Comparison of ENCODE assay signal across 8 mouse cellular contexts in genomic region chr15:77245418-77246365, GRCm38 (mm10).
A peak's percentile ranks its signal among the peaks of the same experiment; 100 is the strongest.
DNase-seq lines count a peak whose midpoint lies in the region; ATAC-seq and TF ChIP-seq lines count a peak whose summit lies in the region.

No protein-coding gene starts in this region.

- H3ac ChIP-seq in myocyte (ENCODE audit: control insufficient read depth, insufficient read length), result no peak overlapping the region

- H3K27me3 ChIP-seq in intestine, embryonic 16.5 days (replicated peaks; ENCODE audit: control insufficient read depth, insufficient read depth, low read length), result no peaks in the 10 kb centered on the region
- H3K27me3 ChIP-seq in myocyte (ENCODE audit: control insufficient read depth, insufficient read depth, insufficient read length), result no peaks in the 10 kb centered on the region
- H3K27me3 ChIP-seq in thymus, adult 2 months (ENCODE audit: control insufficient read depth, insufficient read depth, low read length), result no peaks in the 10 kb centered on the region

- no peaks in the 10 kb centered on the region for H3K36me3 ChIP-seq in intestine, embryonic 16.5 days (ENCODE audit: control insufficient read depth, insufficient read depth, low read length)
- H3K36me3 ChIP-seq in myocyte (ENCODE audit: control insufficient read depth, insufficient read depth), result no peaks in the 10 kb centered on the region
- H3K36me3 ChIP-seq in thymus, adult 2 months (ENCODE audit: control insufficient read depth, insufficient read depth, low read length), result no peaks in the 10 kb centered on the region

- ATAC-seq in intestine, embryonic 16.5 days, result peak; percentile 74
- ATAC-seq in CD4-positive, CD25-positive, alpha-beta regulatory T cell, adult 4 months, result no peak

- TF ChIP-seq CTCF in thymus, adult 2 months (IDR thresholded peaks at IDR 0.05; ENCODE audit: borderline replicate concordance, control insufficient read depth, extremely low read depth, insufficient read depth, low read length, poor library complexity), result no peak

- WGBS in intestine, embryonic 16.5 days, result 19% methylated on average over 11 of the region's 11 CpGs
- WGBS in thymus, adult 2 months, result 42% methylated on average over 11 of the region's 11 CpGs

- no peak overlapping the region for H3K4me3 ChIP-seq in intestine, embryonic 16.5 days (ENCODE audit: low read length)
- H3K4me3 ChIP-seq in myocyte, result no peak overlapping the region
- no peak overlapping the region for H3K4me3 ChIP-seq in thymus, adult 2 months (ENCODE audit: control insufficient read depth, insufficient read depth, low read length)

- peak overlapping the region; percentile 6; the same call in 1 of the 2 replicates for H3K9ac ChIP-seq in intestine, embryonic 16.5 days (ENCODE audit: low read depth, low read length)

- peak overlapping the region; percentile 33; the same call in 1 of the 2 replicates for H3K27ac ChIP-seq in intestine, embryonic 16.5 days (ENCODE audit: low read length)
- no peak overlapping the region for H3K27ac ChIP-seq in thymus, adult 2 months (ENCODE audit: control insufficient read depth, insufficient read depth, low read length)

- no peak for TF ChIP-seq POLR2A in myocyte (IDR thresholded peaks at IDR 0.05; ENCODE audit: insufficient read length, low read depth)
- TF ChIP-seq POLR2A in thymus, adult 2 months (IDR thresholded peaks at IDR 0.05; ENCODE audit: control insufficient read depth, extremely low read depth, insufficient read depth, low read length, poor library complexity), result no peak

- H3K9me3 ChIP-seq in intestine, embryonic 16.5 days (ENCODE audit: control insufficient read depth, low read length), result no peaks in the 10 kb centered on the region

- DNase-seq in NIH3T3 (ENCODE audit: low read depth), result peak; percentile 91
- peak; percentile 94 for DNase-seq in cerebellum, adult 9-11 months
- DNase-seq in frontal cortex, postnatal 14 days (ENCODE audit: low spot score in 2 of 2), result peak; percentile 76 to 86
- DNase-seq in left cerebral cortex, postnatal 10 days (ENCODE audit: extremely low spot score in 1 of 2, low spot score in 2 of 2), result peak; percentile 87 to 90
- DNase-seq in thymus, adult 2 months, result no peak

- H3K79me2 ChIP-seq in myocyte (ENCODE audit: control insufficient read depth, insufficient read depth), result peaks cover 90% of the 10 kb centered on the region

- peaks cover 21% of the 10 kb centered on the region for H3K4me1 ChIP-seq in intestine, embryonic 16.5 days (ENCODE audit: control insufficient read depth, insufficient read depth, low read length)
- no peaks in the 10 kb centered on the region for H3K4me1 ChIP-seq in thymus, adult 2 months (replicated peaks; ENCODE audit: control insufficient read depth, insufficient read depth, low read length)

- intact Hi-C loops in left cerebral cortex, postnatal 10 days (cut with DNase I), result loop anchor here (5.0 kb wide), 1 partner anchor 112 kb away; no protein-coding TSS in a partner anchor

- no peak overlapping the region for H3K4me2 ChIP-seq in intestine, embryonic 16.5 days (ENCODE audit: low read depth, low read length)
- H3K4me2 ChIP-seq in myocyte (ENCODE audit: low read depth), result peak overlapping the region; percentile 65

TF ChIP-seq in myocyte, 11 proteins besides CTCF, POLR2A, EP300 and RAD21:
- no peak for TF ChIP-seq REST (IDR thresholded peaks at IDR 0.05; ENCODE audit: insufficient read depth, insufficient read length)
- TF ChIP-seq POLR2AphosphoS2 (IDR thresholded peaks at IDR 0.05; ENCODE audit: insufficient read length, low read depth), result no peak
- no peak for TF ChIP-seq MAX (IDR thresholded peaks at IDR 0.05; ENCODE audit: low read depth)
- no peak for TF ChIP-seq CEBPB (IDR thresholded peaks at IDR 0.05; ENCODE audit: insufficient read depth, poor library complexity, severe bottlenecking)
- no peak for TF ChIP-seq SRF (IDR thresholded peaks at IDR 0.05; ENCODE audit: control insufficient read depth, insufficient read length, low read depth)
- no peak for TF ChIP-seq MYOG (IDR thresholded peaks at IDR 0.05; ENCODE audit: control insufficient read depth in 1 of 3, insufficient read depth in 1 of 3, insufficient read length in 2 of 3, low read depth in 2 of 3)
- TF ChIP-seq MYOD1 (IDR thresholded peaks at IDR 0.05; ENCODE audit: control insufficient read depth in 1 of 3, insufficient read length in 2 of 3, low read depth in 2 of 3), result no peak
- TF ChIP-seq USF1 (IDR thresholded peaks at IDR 0.05; ENCODE audit: low read depth), result no peak
- TF ChIP-seq TCF12 (IDR thresholded peaks at IDR 0.05; ENCODE audit: insufficient read depth, poor library complexity, severe bottlenecking), result no peak
- no peak for TF ChIP-seq E2F4 (IDR thresholded peaks at IDR 0.05; ENCODE audit: insufficient read depth)
- TF ChIP-seq TCF3 (IDR thresholded peaks at IDR 0.05; ENCODE audit: insufficient read length, low read depth), result no peak
